Mouse (Mus musculus) left cerebral cortex, adult 18-20 months (tissue): ENCODE data around the gene Nlgn1. TPM values are rescaled to one million over a fixed set of nuclear protein-coding genes. Genes with fewer than 3 reads are reported as not detected.

Source experiments
- DNase-seq, 2 experiments: peaks; one replicate each; pipeline ENCODE4 v3.0.0; 2021 to 2022; ENCODE audit warnings: low spot score in 2 of 2, mixed read lengths in 1 of 2
- long read RNA-seq, 2 experiments: library from polyadenylated mRNA; stranded (forward); transcript quantifications; one replicate each; pipeline ENCODE4 v2.0.0; 2021
- total RNA-seq, 2 experiments: library from RNA; stranded (reverse); gene quantifications; 2 replicates each; pipeline ENCODE4 v1.2.3; 2021

Gene Nlgn1
- total RNA-seq = 100 to 1,000 TPM in 1 of 2 experiments, 10 to 100 TPM in 1; 97.0 to 103 TPM
- long read RNA-seq, experiment 1, partial matches to known transcripts = 2 of 13 reads
- long read RNA-seq, experiment 1, other reads (novel, unspliced or antisense) = 11 of 13 reads
- long read RNA-seq, experiment 2, partial matches to known transcripts = 2 of 8 reads
- long read RNA-seq, experiment 2, other reads (novel, unspliced or antisense) = 5 of 8 reads

DNA sequence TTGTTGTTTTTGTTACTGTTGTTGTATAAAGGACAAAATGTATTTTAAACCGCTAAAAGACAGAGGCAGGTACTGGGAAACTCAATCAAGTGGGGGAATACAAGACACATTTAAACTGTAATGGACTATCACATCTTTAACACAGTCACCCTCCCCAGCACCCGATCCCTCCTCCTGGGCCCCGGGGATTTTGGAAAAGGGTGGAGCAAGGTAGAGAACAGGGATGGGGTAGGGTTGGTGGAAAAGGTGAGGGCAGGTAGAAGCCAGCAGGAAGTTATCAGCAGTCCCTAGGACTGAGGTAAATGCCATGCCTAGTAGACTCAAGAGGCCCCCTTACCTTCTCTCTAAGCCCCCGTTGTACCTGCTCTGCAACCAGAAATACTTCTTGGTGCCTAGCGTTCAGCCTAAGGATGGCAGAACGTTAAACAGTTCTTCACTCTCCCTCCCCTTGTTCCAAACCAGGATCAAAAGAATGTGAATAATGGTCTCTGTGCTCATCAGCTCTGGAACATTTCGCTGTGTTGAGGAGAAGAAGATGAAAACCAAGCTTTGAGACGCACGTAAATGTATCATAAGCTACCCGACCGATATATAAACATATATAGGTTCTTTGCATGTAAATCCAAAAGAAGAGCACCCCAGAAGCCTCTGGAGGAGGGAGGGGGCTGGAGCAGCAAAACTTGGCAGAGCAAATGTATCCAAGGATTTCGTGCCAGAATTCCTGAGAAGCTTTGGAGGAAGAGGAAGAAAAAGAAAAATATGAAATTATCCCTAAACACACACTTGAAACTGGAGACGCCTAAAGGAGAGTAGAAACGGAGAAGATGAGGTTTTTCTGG is at the start of gene Nlgn1:
Gene Nlgn1, minus strand, starts transcription at position 61 of the 839 bp plus-strand sequence.
- peak in 1 of 2 experiments; percentile 12 for DNase-seq

DNA sequence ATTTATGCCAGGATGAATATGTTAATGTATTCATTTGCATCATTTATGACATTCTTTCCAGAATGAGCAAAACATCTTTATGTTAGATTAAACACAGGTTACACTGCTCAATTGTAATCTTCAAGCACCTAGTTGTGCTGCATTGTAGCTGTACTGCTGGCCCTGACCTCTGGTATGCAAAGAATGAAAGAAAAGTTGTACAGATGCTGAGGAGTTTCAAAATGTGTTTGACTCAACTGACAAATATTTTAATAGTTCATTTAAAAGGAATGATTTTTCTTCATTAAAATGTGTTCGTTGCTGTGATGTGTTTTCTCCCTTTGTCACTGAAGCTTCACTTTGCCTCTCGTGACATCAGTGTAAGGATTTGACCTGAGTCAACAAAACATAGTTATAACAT is 46.0 kb upstream of the Nlgn1 start:
- no peak for DNase-seq

- no peak for DNase-seq
Measured at GRCm38 (mm10) chr3:26355082-26355481, 22.8 kb upstream of the Nlgn1 start.

DNA sequence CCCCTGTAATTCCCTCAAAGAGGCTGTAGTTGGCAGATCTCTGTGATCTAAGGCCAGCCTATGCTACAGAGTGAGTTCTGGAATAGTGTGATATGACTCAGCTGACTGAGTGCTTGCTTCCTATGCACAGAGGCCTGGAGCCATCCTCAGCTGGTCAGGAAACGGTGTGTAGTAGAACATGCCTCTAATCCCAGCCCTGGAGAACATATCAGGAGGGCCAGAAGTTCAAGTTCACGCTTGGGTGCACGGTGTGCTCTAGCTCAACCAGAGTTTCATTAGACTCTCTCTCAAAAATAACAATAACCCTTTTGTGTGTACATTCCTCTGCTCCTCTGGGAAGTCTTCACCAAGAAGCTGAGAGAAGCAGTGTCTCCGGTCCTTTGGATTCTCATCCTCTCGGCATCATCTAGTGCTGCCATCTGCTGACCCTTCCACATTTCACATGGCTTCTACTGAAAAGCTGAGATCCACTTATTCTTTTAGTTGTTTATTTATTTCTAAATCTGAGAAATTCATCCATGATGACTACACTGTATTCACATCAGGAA is 22.3 kb upstream of the Nlgn1 start:
- DNase-seq = peak; percentile 34 to 56

DNA sequence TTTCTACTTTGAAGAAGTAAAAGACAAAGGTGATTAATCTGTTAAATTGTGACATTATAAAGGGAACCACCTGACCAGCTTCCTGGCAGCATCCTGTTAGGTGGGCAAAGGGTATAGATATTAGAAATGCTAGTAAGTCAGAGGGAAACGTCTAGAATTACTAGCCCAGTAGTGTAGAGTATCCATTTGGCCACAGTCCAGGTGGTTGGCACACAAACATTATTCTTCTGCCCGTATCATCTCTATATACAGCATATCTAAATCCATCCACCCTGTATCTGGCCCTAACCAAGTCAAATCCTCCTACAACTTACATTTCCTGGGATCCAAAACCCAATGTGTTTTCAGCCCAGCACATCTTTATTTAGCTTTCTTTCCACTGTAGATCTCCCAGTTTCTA is 5.2 kb upstream of the Nlgn1 start:
- DNase-seq = no peak

DNA sequence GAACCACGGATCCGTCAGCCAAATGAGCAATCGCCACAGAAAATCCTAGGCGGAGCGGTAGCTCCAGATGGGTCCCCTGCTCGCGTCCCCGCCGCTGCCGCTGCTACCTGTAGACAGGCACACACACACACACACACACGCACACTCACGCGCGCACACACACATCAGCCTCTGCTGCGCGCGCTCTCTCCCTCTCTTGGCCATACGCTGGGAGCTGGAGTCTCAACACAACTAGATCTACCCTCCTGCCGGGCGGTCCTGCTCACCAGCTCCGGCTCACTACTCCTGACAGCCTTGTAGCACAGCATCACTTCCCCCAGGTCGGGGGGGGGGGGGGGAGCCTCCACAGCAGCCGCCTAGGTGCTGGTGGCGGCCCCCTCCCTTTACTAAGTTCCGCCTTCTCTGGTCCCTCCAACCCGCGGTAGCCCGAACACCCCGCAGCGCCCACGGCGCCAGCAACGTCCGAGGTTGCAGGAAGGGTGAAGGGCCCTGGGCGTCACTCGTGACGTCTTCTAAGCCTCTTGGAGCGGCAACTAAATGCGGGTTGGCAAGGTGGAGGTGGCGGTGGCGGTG is 1.1 kb upstream of the Nlgn1 start:
- peak; percentile 54 to 65 for DNase-seq

DNA sequence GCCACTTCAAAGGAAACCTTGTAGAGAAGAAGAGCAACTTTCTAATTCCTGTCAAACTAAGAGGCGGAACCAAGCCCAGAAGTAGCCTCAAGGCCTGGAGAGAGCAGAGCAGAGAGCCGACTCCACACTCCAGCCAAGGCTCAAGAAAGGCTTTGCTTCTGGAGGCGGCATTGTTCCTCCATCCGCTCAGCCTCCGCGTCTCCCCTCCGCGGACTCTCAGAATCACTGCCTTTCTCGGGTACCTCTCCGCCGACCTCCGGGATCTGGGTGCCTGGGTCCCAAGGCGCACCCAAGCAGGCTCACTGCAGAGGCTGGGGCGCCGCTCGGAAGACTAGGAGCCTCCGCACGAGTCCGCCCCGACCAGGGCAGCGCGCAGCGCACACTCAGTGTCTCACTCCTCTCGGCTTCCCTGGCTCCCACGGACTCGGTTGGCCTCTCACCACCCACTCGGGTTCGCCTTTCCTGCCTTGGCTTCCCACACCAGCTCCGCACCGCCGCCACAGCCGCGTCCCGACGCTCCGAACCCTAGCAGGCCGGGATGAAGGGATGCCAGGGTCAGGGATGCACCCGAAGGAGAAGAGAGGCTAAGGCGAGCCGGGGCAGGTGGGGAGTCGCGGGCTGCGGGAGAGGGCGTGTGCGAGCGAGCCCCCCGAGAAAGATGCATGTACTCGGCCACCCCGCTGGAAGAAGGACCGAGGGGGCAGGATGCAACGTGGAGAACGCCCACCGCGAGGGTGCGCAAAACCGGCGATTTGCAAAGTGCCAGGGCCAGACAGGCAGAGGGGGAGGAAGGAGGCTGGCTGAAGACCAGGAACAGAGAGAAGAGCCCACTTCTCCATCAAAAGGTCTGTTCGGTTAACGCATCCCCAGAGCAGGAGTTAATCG is 841 bp downstream of the Nlgn1 start:
- peak; percentile 65 to 81 for DNase-seq

DNA sequence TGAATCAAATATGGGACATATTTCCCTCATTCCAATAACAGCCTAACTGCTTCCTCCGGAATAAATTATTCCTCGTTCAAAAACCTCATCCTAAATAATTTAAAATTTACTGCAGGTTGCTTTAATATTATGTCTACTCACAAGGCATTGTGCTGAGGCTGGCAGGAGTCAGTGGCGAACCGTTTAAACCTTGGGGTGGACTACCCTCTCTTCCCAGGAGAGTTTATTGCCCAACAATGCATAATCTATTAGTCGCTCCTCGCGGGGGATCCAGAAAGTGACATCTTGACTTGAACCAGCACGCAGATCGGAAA is 1.4 kb downstream of the Nlgn1 start:
- DNase-seq = no peak

DNA sequence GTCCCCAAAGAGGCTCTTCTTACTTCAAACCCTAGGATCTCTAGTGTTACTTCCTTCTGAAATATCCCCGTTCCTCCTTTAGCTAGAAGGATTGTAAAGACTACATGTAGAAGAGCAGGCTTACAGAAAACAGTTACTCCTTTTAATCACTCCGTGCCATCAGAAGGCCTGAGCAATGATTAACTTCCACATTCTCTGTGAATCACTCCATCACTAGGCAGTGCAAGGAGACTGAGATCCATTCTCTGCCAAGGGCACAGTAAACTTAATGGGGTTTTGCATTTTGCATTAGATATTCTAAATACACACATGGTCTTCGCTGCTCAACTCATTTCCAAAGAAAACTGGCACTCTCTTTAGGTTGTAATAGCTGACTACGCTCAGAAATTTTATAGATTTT is 2.2 kb downstream of the Nlgn1 start:
- no peak for DNase-seq

DNA sequence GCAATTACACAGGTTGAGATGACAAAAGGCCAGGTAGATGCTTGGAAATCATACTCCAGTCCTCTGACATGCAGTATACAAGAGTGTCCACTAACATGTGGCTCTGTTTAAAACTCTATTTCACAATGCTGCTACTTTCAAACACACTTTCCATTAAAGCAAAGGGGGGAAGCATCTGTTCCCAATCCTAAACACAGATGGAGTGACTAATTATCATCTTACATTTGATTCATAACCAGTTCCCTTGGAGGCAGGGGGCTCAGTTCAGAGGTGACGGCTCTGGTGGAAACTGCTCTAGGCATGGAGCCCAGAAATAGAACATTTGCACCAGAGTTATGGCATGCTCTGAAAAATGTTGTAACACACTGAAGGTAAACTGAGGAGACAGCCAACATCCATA is 7.8 kb downstream of the Nlgn1 start:
- DNase-seq = no peak

GRCm38 (mm10) chr3:26317397-26317796 is 14.9 kb downstream of the Nlgn1 start:
- DNase-seq = peak; percentile 36 to 38

GRCm38 (mm10) chr3:26297869-26298268 is 34.4 kb downstream of the Nlgn1 start:
- DNase-seq = no peak

GRCm38 (mm10) chr3:26270894-26271795 is 61.1 kb downstream of the Nlgn1 start:
- DNase-seq = no peak

GRCm38 (mm10) chr3:26246564-26246963 is 85.7 kb downstream of the Nlgn1 start:
- no peak for DNase-seq

- DNase-seq = no peak
Measured at GRCm38 (mm10) chr3:26243274-26243673, 89.0 kb downstream of the Nlgn1 start.

DNA sequence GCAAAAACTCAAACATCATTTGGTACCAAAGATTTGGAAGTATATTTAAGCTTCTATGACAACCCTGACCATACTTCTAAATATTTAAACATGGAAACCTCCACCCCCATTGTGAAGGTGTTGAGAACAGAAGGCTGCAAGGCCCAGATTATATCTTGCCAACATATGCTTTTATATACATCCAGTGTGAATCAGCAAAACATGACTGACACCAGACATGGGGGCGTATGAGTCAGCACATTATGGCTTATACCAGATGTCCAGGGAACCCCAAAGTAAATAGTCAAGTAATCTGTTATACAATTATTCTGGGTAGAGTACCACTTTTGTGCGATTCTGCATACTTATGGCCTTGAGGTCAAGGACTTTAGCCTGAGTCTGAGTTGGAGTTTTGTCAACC is 102.3 kb downstream of the Nlgn1 start:
- peak; percentile 63 to 75 for DNase-seq

DNA sequence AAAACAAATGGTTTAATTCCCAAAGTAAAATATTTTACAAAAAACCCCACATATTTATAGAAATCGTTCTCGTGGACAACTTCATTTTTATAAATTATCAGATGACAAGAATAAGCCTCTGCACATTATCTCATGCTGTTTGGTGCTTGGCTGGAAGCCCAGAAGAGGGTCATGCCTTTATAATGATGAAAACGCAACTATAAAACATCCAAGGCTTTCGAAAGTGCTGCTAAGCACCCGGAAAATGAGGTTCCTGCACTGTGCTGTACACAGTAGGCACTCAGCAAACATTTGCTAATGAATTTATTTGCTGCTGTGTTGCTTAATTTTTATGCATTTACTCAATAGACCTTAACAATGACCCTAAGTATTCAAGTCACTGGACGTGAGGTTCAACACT is 103.4 kb downstream of the Nlgn1 start:
- DNase-seq = no peak

GRCm38 (mm10) chr3:26228172-26228781 is 104.0 kb downstream of the Nlgn1 start:
- no peak for DNase-seq

- DNase-seq = no peak
Measured at GRCm38 (mm10) chr3:26223500-26223899, 108.8 kb downstream of the Nlgn1 start.

- no peak for DNase-seq
Measured at GRCm38 (mm10) chr3:26216231-26216630, 116.0 kb downstream of the Nlgn1 start.
